Mouse (Mus musculus) liver, postnatal 0 days (tissue): Measurements from ENCODE around the gene Bcl11b.

Source experiments
- CTCF ChIP-seq: sonication (generic); IDR thresholded peaks from 2 replicates; pipeline ENCODE4 v1.5.1; 2016; ENCODE audit warnings: antibody characterized with exemption, low read depth
- EP300 ChIP-seq: IDR thresholded peaks from 2 replicates; pipeline ENCODE4 v1.6.1; 2016; ENCODE audit warnings: antibody characterized with exemption, low read depth, mild to moderate bottlenecking

DNA sequence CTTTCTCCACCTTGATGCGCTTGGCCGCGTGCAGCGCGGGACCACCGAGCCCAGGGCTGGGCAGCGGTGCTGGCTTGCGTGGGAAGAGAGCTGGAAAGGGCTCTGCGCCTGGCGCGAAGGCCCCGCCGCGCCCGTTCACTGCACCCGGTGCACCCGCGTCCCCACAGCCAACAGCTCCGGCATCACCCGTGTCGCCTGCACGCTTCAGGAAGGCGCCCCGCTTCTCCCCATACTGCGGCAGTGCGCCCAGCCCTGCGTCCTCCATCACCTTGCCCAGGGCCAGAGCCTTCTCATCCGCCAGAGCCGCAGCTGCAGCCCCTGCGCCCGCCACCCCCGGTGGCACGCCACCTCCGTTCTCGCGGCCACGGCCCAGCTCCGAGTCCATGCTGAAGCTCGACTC is 87.4 kb downstream of the Bcl11b start:
- TF ChIP-seq CTCF (no peak), EP300 (no peak)
